Mouse (Mus musculus) neural tube, embryonic 15.5 days (tissue): ENCODE measurements at regions not wholly inside any gene's neighbourhood (a gene's known extent, or its start where the extent isn't known, plus 50 kb on each side); places are given as distances from the start of the nearest gene placed in this dataset.

ENCODE experiments used
- ATAC-seq: fragments of 200-750 bp; cut with Nextera tagmentation; 2 replicates; pipeline ENCODE4 v1.8.0; 2017; ENCODE audit warnings: mild to moderate bottlenecking, moderate TSS enrichment, moderate library complexity; ENCODE audit not compliant: low FRiP score
- H3K27ac ChIP-seq: fragments of 300-500 bp; sonication (generic); replicated peaks from 2 replicates; pipeline ENCODE4 v1.5.1; 2015; ENCODE audit warnings: mild to moderate bottlenecking, inconsistent platforms
- H3K27me3 ChIP-seq: fragments of 300-500 bp; sonication (generic); replicated peaks from 2 replicates; pipeline ENCODE4 v1.6.1; 2015; ENCODE audit warnings: inconsistent platforms
- H3K36me3 ChIP-seq: fragments of 300-500 bp; sonication (generic); 2 replicates; pipeline ENCODE4 v1.6.1; 2015; ENCODE audit warnings: inconsistent platforms
- H3K4me1 ChIP-seq: fragments of 300-500 bp; sonication (generic); 2 replicates; pipeline ENCODE4 v1.6.1; 2015; ENCODE audit warnings: inconsistent platforms
- H3K4me2 ChIP-seq: fragments of 300-500 bp; sonication (generic); 2 replicates; pipeline ENCODE4 v1.6.1; 2015; ENCODE audit warnings: inconsistent platforms, mild to moderate bottlenecking, moderate library complexity
- H3K4me3 ChIP-seq: fragments of 300-500 bp; sonication (generic); replicated peaks from 2 replicates; pipeline ENCODE4 v1.5.1; 2015; ENCODE audit warnings: mild to moderate bottlenecking, inconsistent platforms
- H3K9ac ChIP-seq: fragments of 300-500 bp; sonication (generic); replicated peaks from 2 replicates; pipeline ENCODE4 v1.6.1; 2015; ENCODE audit warnings: mild to moderate bottlenecking, inconsistent platforms
- H3K9me3 ChIP-seq: fragments of 300-500 bp; sonication (generic); replicated peaks from 2 replicates; pipeline ENCODE4 v1.6.1; 2016; ENCODE audit warnings: inconsistent platforms
- WGBS: fragments of 180-500 bp; shearing (Covaris S2); methylation state at CpG from one replicate; pipeline ENCODE4 v1.1.7; 2015; ENCODE audit warnings: mixed read lengths; 5-methylcytosine and 5-hydroxymethylcytosine counted together

DNA sequence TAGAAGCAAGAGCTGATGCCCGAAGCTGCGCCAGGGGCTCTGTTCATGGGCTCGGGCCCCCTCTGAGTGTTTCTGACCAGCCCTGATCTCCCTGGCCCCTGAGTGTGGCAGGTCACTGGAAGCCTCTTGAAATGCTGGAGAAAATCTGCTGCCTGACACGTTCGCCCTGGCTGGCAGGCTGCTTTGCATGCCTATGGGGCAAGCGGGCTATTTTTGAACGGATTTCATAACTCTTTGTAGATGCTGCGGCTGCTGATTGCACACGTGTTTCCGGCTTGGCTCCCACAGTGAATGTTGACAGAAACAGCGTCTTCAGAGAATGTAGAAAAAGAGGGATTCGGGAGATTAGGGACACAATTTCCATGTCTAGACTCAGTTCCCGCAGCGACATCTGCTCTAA is 201.4 kb upstream of the Egln3 start:
- no peak overlapping the region for H3K4me2 ChIP-seq
- H3K9me3 ChIP-seq, result no peaks in the 10 kb centered on the region
- no peak overlapping the region for H3K9ac ChIP-seq
- no peaks in the 10 kb centered on the region for H3K4me1 ChIP-seq
- no peaks in the 10 kb centered on the region for H3K36me3 ChIP-seq
- H3K4me3 ChIP-seq, result no peak overlapping the region
- no peak for ATAC-seq
- no peak overlapping the region for H3K27ac ChIP-seq
- no peaks in the 10 kb centered on the region for H3K27me3 ChIP-seq
- WGBS, result 74% methylated on average over 14 of the region's 14 CpGs

DNA sequence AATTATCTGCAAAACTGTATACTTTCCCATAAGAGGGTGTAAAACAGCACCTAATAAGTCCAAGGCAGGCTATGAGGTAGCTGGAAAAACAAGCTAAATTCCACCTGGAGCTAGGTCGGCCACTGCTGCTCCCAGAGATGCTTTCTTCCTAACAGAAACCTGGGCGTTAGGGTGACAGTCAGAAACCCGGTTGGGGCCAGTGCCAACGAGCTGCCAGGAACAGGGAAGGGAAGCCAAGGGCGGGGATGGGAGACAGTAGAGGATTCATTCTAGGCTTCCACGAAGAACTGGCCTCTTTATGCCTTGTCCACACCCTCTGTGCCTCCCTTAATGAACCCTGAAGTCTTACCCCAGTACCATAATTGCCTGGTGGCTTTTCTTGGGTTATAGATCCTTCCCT is 198.9 kb upstream of the Egln3 start:
- Histone ChIP-seq H3K9ac (no peak overlapping the region), H3K9me3 (no peaks in the 10 kb centered on the region), H3K4me2 (no peak overlapping the region), H3K27me3 (no peaks in the 10 kb centered on the region), H3K27ac (no peak overlapping the region), H3K4me3 (no peak overlapping the region), H3K36me3 (no peaks in the 10 kb centered on the region), H3K4me1 (no peaks in the 10 kb centered on the region)
- 82% methylated on average over 6 of the region's 6 CpGs for WGBS
- no peak for ATAC-seq

DNA sequence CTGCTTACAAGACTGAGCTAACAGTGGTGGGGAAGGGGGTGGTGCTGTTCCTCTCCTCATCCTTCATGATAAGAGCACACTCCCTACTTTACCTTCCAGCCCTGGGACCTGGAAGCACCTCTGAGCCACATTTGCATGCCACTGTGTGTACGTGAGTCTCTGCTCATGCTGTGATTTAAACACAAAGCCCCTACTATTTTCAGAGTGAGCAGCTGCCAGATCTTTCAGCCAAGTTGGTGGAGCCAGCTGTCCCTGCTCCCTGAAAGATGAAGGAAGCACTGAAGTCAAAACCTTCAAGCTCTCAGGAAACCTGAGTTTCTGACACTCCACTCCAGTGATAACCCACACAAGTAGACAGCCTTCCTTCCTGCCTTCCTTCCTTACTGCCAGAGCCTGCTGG is 198.0 kb upstream of the Egln3 start:
- no peak for ATAC-seq
- H3K4me3 ChIP-seq, result no peak overlapping the region
- no peaks in the 10 kb centered on the region for H3K9me3 ChIP-seq
- H3K9ac ChIP-seq, result no peak overlapping the region
- H3K4me2 ChIP-seq, result no peak overlapping the region
- no peak overlapping the region for H3K27ac ChIP-seq
- no peaks in the 10 kb centered on the region for H3K4me1 ChIP-seq
- no peaks in the 10 kb centered on the region for H3K36me3 ChIP-seq
- no peaks in the 10 kb centered on the region for H3K27me3 ChIP-seq
- 30% methylated on average over 1 of the region's 1 CpGs for WGBS

DNA sequence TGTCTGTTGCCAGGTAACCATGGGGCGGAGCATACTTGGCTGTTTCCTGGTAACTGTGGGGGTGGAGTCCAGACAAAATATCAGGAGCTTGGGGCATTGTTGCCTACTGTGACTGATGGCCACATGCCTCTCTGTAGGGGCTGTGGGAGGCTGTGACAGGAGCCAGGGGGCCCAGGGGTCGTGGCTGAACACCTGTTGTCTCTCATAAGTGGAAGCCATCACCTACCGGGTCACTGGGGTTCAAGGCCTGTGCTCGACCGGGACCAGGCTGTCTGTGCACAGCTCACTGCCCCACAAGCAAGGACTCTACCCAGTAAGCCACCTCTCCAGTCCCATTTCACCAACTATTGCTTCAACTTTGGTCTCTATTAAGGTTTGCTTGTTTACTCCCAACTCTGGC is 196.4 kb upstream of the Egln3 start:
- Histone ChIP-seq H3K4me1 (no peaks in the 10 kb centered on the region), H3K36me3 (no peaks in the 10 kb centered on the region), H3K9me3 (no peaks in the 10 kb centered on the region), H3K9ac (no peak overlapping the region), H3K4me3 (no peak overlapping the region), H3K27me3 (no peaks in the 10 kb centered on the region), H3K4me2 (no peak overlapping the region), H3K27ac (no peak overlapping the region)
- ATAC-seq, result no peak
- WGBS, result 87% methylated on average over 5 of the region's 5 CpGs

DNA sequence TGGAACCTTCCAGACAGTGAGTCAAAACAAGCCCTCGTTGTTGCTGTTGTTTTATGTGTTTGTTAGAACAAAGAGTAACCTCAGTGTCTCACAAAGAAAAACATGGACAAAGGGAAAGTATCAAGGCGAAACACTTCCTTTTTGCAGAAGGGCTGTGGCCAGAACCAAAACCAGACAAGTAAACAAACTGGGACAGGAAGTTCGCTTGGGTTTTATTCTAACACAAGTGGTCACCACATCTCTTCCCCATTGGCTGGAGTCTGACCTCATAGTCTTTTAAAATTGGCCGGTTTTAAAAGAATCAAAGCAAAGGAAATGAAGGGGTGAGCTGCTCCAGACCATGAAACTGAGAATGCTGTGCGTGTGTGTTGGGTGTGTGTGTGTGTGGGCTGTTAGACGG is 194.4 kb upstream of the Egln3 start:
- no peak overlapping the region for H3K4me3 ChIP-seq

DNA sequence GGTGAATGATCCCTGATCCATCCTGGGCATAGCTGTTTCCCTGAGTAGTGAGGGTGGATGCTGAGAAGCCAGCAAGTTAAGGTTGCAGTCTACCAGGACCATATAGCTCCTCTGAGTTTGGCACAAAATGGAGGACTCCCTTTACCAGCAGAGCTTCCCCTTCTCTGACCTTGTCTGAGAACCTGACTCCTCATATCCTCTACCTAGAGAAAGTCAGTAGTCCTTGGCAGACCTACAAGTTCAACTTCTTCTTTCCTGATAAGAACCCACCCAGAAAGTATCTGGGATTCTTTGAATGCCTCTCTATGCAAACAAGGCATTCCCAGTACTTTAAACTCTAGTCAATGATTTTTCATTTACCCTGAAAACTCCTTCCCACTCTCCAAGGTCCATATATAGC is 193.3 kb upstream of the Egln3 start:
- Histone ChIP-seq H3K9me3 (no peaks in the 10 kb centered on the region), H3K27me3 (no peaks in the 10 kb centered on the region), H3K4me2 (no peak overlapping the region), H3K4me3 (no peak overlapping the region), H3K36me3 (no peaks in the 10 kb centered on the region), H3K27ac (no peak overlapping the region), H3K4me1 (no peaks in the 10 kb centered on the region), H3K9ac (no peak overlapping the region)
- ATAC-seq, result no peak

More for the DNA sequence above, 194.4 kb upstream of the Egln3 start:
- H3K27ac ChIP-seq, result no peak overlapping the region
- WGBS, result 82% methylated on average over 6 of the region's 6 CpGs
- H3K9me3 ChIP-seq, result no peaks in the 10 kb centered on the region
- ATAC-seq, result no peak
- H3K27me3 ChIP-seq, result no peaks in the 10 kb centered on the region
- no peak overlapping the region for H3K4me2 ChIP-seq
- H3K36me3 ChIP-seq, result no peaks in the 10 kb centered on the region
- H3K4me1 ChIP-seq, result no peaks in the 10 kb centered on the region
- H3K9ac ChIP-seq, result no peak overlapping the region

DNA sequence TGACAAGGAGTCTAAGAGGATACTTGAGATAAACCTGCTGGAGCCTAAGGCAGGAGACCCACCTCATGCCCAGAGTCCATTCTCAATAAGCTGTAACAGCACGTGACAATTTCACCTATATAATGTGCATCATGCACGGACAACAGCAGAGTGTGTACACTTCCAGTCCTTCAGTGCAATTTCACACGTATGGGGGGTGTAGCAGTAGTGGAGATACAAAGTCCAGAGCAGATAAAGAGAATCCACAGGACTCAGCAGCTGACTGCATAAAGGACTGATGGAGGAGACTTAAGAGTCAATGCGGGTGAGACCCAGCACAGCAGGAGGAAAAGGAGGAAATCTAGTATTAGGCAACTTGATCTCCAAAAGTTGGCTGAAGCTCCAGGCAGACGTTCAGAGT is 192.7 kb upstream of the Egln3 start:
- H3K4me1 ChIP-seq, result no peaks in the 10 kb centered on the region
- H3K9me3 ChIP-seq, result no peaks in the 10 kb centered on the region
- H3K9ac ChIP-seq, result no peak overlapping the region
- no peak overlapping the region for H3K27ac ChIP-seq
- no peak overlapping the region for H3K4me2 ChIP-seq
- no peak for ATAC-seq
- 76% methylated on average over 5 of the region's 5 CpGs for WGBS
- no peak overlapping the region for H3K4me3 ChIP-seq
- H3K27me3 ChIP-seq, result no peaks in the 10 kb centered on the region
- H3K36me3 ChIP-seq, result no peaks in the 10 kb centered on the region

DNA sequence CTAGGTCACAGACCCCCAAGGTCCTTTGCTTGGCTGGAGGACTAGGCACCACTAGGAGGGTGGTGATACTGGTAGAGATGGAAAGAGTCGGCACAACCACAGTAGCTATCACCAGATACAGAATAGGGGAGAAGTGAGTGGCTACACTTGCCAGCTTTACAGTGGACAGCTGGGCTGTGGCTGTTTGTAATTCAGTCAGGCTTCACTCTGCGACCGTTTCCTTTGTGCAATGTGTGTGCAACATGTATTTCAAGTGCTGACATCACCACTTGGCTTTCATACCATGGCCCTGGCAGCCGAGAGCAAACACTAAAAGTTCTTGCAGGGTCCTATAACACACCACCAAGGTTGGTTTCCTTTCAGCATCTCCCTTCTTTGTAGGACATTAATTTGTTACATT is 181.7 kb upstream of the Egln3 start:
- ATAC-seq, result no peak
- 30% methylated on average over 4 of the region's 4 CpGs for WGBS
- no peak overlapping the region for H3K9ac ChIP-seq

DNA sequence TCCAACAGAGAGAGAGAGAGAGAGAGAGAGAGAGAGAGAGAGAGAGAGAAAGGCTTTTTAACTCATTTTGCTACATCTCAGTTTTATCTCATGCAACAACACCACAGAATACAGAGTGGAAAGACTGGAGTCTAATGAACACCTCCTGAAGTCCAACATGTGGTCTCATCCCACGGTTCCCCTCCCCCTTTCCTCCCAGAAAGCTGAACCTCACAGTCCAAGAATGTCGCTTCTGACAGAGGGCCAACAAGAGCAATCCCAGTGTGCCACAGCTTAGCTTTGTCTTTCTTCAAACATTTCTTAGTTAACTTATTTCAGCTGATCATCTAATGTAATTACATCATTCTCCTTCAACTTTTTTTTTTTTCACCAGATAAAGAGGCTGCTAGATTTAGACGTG is 180.5 kb upstream of the Egln3 start:
- no peaks in the 10 kb centered on the region for H3K27me3 ChIP-seq
- no peak overlapping the region for H3K9ac ChIP-seq
- H3K9me3 ChIP-seq, result no peaks in the 10 kb centered on the region
- H3K4me3 ChIP-seq, result no peak overlapping the region
- no peaks in the 10 kb centered on the region for H3K36me3 ChIP-seq
- no peaks in the 10 kb centered on the region for H3K4me1 ChIP-seq
- no peak overlapping the region for H3K4me2 ChIP-seq
- WGBS, result 83% methylated on average over 3 of the region's 3 CpGs
- no peak overlapping the region for H3K27ac ChIP-seq
- no peak for ATAC-seq

More for the DNA sequence above, 181.7 kb upstream of the Egln3 start:
- H3K9me3 ChIP-seq, result no peaks in the 10 kb centered on the region
- no peak overlapping the region for H3K27ac ChIP-seq
- H3K36me3 ChIP-seq, result no peaks in the 10 kb centered on the region
- H3K27me3 ChIP-seq, result no peaks in the 10 kb centered on the region
- H3K4me1 ChIP-seq, result no peaks in the 10 kb centered on the region
- H3K4me3 ChIP-seq, result no peak overlapping the region
- no peak overlapping the region for H3K4me2 ChIP-seq

DNA sequence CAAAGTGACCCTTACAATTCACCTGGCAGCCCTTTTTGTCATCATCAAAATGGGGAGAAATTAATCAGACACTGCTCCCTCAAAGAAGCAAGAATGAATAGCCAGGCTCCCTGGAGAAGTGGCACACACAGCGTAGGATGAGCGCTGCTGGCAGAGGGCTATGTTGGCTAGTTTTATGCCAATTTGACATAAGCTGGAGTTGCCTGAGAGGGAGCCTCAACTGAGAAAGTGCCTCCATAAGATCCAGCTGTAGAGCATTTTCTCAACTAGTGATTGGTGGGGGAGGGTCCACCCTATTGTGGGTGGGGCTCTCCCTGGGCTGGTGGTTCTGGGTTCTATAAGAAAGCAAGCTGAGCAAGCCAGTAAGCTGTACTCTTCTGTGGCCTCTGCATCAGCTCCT is 179.3 kb upstream of the Egln3 start:
- Histone ChIP-seq H3K9ac (no peak overlapping the region), H3K9me3 (no peaks in the 10 kb centered on the region), H3K4me3 (no peak overlapping the region), H3K36me3 (no peaks in the 10 kb centered on the region), H3K4me1 (no peaks in the 10 kb centered on the region), H3K27ac (no peak overlapping the region), H3K4me2 (no peak overlapping the region), H3K27me3 (no peaks in the 10 kb centered on the region)
- ATAC-seq, result no peak
- WGBS, result 87% methylated on average over 2 of the region's 2 CpGs

DNA sequence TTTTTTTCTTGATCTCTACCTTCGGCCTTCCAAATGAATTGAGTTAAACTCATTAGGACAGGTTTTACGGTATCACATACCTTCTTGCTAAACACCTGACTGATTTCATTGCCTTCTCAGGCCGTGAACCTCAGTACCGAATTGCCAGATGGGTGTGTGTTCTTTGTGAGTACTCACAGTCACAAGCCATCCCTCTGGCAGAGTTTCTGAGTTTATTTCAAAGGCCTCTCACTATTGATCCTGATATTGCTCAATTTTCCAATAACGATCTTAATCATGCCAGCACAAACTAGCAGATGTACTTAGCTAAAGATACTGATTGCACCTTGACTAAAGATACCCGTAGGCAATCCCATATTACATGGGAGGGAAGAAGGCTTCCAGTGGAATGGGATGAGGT is 178.4 kb upstream of the Egln3 start:
- Histone ChIP-seq H3K4me2 (no peak overlapping the region), H3K4me1 (no peaks in the 10 kb centered on the region), H3K27ac (no peak overlapping the region), H3K9me3 (no peaks in the 10 kb centered on the region), H3K4me3 (no peak overlapping the region), H3K36me3 (no peaks in the 10 kb centered on the region), H3K9ac (no peak overlapping the region), H3K27me3 (no peaks in the 10 kb centered on the region)
- no peak for ATAC-seq
- WGBS, result 85% methylated on average over 6 of the region's 6 CpGs

DNA sequence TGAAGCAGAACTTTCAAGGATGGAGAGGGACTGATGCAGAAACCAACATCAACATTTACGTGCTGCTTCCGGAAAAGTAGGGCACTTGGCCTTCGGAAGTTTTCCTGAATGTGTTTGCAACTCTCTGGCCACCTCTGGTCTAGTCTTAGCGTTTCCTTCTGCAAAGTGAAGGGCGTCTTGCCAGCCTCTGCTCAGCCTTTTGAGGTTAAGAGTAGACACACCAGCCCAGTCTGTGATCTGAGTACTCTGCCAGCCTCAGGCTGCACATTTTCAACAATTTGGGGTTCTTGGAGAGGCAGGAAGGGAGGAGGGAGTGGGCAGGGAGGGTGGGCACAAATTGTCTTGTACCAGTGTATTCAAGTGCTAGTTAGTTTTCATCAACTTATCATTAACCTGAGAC is 176.7 kb upstream of the Egln3 start:
- no peaks in the 10 kb centered on the region for H3K36me3 ChIP-seq
- no peaks in the 10 kb centered on the region for H3K27me3 ChIP-seq
- ATAC-seq, result no peak
- H3K4me2 ChIP-seq, result no peak overlapping the region
- H3K4me3 ChIP-seq, result no peak overlapping the region
- WGBS, result 93% methylated on average over 5 of the region's 5 CpGs
- no peak overlapping the region for H3K27ac ChIP-seq
- no peaks in the 10 kb centered on the region for H3K9me3 ChIP-seq
- no peaks in the 10 kb centered on the region for H3K4me1 ChIP-seq
- H3K9ac ChIP-seq, result no peak overlapping the region

DNA sequence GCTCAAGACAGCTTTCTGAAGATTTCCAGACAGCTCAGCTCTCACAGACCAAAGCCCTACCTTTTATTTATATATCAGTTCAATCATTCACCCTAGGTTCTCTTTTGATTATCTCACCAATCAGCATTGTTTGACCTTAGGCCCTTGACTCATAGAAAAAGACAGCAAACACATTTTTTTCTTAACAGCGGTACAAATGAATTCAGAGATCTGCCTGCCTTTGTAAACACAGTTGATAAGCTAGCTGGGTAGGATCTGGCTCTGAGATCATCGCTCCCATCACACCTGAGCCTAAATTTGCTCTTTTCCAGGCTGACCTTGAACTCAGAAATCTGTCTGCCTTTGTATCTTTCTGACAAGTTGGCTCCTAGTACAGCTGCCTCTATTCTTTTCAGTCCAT is 174.9 kb upstream of the Egln3 start:
- H3K4me1 ChIP-seq, result no peaks in the 10 kb centered on the region
- no peak overlapping the region for H3K27ac ChIP-seq
- no peaks in the 10 kb centered on the region for H3K27me3 ChIP-seq
- no peak for ATAC-seq
- WGBS, result 95% methylated on average over 2 of the region's 2 CpGs
- no peak overlapping the region for H3K4me3 ChIP-seq
- no peak overlapping the region for H3K4me2 ChIP-seq
- no peaks in the 10 kb centered on the region for H3K36me3 ChIP-seq
- H3K9me3 ChIP-seq, result no peaks in the 10 kb centered on the region
- H3K9ac ChIP-seq, result no peak overlapping the region
